Mouse (Mus musculus) gastrocnemius, postnatal 14 days (tissue): ENCODE results near the gene Tmem273. TPM values are rescaled to one million over a fixed set of nuclear protein-coding genes. Genes with fewer than 3 reads are reported as not detected.

Source experiments
- DNase-seq: peaks from one replicate; pipeline ENCODE4 v3.0.0; 2021; ENCODE audit warnings: mixed read lengths
- intact Hi-C: fragments of 180-260 bp; cut with DNase I; formaldehyde crosslinking; loops from one replicate; pipeline ENCODE4 v1.15.1; 2025; ENCODE audit warnings: low total_unique reads
- total RNA-seq, 2 experiments: library from RNA; stranded (reverse); gene quantifications; 2 replicates each; pipeline ENCODE4 v1.2.3; 2021

The Tmem273 gene
- total RNA-seq, 2 experiments from 2014 or later, result 0.47 to 0.58 TPM

DNA sequence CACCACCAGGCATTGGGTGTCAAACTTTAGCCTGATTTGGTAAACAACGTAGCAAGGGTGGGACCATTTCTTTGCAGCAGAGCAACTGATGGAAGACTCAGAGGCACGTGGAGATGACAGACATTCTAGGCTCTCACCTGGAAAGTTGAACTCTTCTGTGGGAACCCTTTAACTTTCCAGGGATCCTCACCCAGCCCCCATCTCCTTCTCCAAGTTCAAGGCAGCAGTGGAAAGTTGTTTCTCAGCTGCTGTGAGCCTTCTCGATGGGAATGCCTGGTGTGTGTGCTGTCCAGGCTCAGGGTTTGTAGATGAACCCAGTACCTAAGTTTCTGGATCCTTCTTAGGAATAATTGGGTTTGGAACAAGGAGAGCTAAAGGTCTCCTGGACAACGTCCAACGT lies 70.5 kb downstream of the Tmem273 start:
- intact Hi-C loops, result no loop called here
- DNase-seq, result no peak

DNA sequence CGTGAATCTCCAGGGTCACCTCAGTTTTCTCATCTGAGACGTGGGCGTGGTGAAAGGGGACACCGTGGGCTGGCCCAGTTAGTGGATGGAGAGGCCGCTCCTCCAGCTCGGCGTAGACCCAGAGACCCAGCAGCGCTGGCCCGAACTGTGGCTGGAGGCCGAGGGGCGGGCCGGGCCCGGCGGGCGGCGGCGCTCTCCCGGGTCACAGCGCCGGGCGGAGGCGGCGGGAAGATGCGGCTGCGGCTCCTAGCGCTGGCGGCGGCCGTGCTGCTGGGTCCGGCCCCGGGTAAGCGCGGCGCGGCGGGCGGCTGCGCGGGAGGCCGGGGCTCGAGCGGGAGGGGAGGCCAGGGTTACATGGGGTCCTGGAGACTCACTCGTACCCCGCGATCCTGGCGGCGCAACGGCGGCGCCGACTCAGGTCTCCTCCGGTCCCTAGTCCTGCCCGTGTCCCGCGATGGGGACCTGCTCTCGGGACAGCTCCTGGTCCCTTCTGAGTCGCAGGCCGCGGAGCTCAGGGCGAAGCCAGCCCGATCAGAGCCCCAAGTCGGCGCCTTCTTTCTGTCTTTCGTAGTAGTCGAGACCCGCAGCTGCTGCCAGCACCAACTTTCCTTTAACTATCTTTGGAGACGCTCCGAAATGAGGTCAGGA lies 71.0 kb downstream of the Tmem273 start, which contains the start of gene Vstm4:
TSS of gene Vstm4 (plus strand) at position 76 of the 648 bp plus-strand sequence.
- intact Hi-C loops, result no loop called here

DNA sequence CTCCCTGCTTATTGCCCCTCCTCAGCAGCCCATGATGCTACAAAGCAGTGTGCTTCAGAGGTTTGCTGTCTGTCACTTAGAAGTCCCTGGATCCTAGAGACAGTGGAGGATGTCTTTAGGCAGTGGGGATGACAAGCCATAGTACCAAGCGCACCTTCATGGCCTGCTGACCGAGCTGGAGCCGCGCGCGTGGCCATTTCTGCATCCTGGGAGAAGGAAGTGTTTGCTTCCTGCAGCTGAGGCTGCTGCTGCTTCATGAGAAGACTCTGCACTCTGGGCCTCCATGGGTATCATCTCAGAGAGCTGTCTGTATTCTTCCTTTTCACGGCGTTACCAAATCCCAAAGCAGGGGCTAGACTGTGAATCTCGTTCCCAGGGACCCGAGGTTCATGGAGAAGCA lies 72.6 kb downstream of the Tmem273 start:
- intact Hi-C loops, result no loop called here
- DNase-seq, result no peak

More for the DNA sequence above, 71.0 kb downstream of the Tmem273 start, which contains the start of gene Vstm4:
- DNase-seq, result peak; percentile 88

DNA sequence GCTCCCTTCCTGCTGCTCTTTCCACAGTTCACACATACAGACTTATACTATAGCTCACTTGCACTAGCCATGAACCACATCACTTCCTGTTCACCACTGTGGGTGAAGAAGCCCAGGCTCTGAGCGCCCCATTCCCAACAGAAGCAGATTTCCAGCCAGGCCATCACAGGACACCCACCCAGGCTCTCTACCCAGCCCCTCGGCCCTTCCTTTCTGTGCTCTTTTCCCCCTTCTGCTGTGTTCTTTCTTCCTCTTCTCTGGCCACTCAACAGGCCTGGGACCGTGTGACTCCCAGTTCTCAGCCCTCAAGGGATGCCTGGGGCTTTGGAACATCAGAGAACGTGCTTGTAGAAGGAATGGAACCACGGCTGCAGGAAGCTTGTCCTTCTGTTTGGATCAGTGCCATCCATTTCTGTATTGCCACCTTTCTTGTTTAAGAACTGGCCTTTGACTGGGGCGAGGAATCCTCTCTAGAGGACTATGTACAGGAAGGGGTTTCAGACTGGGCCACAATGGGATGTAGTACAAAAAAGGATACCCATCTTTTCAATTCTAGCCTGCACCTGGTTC lies 73.3 kb downstream of the Tmem273 start:
- no peak for DNase-seq
- intact Hi-C loops, result no loop called here

DNA sequence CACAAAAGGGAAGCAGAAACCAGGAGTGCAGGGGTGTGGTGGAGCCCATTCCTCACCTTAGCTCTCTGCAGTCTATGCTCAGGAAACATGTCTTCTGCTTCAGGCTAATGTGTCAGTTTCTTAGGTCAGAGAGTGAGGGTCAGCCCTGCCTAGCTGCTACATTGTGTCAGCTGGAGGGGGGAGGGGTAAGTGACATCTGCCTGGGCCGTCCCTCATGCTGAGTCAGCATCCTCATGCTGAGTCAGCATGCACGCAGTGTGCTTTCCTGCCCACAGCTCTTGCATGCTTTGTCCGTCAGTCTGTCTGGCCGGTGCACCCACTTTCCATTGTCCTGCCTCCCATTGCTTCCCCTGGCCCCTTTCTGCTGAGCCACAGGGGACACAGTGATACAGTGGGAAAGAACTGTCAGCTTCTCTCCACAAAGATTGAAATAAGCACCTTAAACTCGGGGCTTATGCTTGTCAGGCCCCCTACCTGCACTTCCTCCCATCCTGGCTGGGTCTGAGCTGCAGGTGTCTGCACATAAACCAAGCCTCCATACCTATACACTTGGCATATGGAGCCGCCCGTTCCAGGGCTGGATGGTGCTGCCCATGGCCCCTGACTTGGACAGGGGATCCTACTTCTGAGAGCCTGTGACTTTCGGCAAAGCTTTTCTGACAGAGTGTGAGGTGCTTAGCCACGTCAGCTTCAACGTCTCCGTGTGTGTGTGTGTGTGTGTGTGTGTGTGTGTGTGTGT lies 74.2 kb downstream of the Tmem273 start:
- intact Hi-C loops, result no loop called here
- no peak for DNase-seq

DNA sequence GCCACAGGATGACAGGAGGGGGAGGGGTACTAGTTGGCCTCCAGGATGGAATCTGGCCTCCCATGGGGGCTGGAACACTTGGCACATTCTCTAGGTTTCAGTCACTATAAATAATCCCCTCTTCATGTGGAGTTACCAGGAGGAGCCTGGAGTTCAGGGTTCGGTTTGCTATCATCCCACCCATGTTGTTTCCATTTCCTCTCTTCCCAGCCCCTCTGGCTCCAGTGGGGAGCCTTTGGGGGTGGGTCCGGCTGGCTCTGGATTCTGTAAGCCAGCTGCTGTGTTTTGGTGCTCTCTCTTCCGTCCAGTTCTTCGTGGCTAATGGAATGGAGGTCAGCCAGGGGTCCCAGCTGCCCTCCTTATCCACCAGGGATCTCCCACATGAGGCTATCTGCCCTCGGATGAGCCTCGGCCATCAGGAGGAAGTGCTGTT lies 75.4 kb downstream of the Tmem273 start:
- intact Hi-C loops, result no loop called here
- peak; percentile 60 for DNase-seq

DNA sequence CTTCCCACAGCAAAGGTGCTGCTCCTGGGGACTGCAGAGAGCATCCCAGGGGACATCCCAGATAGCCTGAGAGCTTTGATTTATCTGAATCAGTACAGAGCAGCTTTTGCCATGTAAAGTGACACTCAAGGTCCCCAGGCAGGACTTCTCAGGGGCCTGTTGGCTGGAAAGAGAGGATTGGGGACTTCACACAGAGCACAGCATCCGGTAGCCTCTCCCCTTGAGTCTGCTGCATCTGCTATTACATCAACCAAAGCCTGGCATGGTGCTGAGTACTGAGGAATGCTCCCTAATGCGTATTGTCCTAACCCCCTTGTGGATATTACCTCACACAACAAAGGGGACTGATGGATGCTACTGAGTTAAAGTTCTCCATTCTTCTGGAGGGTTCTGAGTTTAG lies 75.9 kb downstream of the Tmem273 start:
- no peak for DNase-seq
- intact Hi-C loops, result no loop called here

DNA sequence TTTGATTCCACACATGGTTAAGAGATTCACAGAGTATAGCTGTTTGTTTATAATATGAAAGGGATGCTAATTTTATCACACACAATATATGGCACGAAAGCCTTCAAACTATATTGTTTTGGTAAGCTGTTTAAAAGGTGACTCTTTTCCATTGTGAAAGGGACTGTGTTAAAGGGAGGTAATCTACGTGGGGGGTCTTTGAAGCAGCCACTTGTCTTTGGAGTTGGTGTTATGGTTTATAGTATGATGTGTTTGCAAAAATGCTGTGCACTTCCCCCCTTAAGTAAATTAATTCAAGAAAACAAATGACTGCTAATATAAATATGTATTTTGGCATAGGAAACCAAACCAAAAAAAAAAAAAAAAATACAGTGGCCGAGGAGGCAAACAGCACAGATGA lies 79.6 kb downstream of the Tmem273 start:
- no peak for DNase-seq
- intact Hi-C loops, result no loop called here

Other genes with a start within 250 kb of the Tmem273 start
- not detected for gene Prrxl1, start 186.6 kb upstream of the Tmem273 start, total RNA-seq
- gene 3425401B19Rik, start 100.7 kb upstream of the Tmem273 start, total RNA-seq, result 100 to 1,000 TPM; 214 to 233 TPM
- not detected for gene Fam170b, start 48.0 kb downstream of the Tmem273 start, total RNA-seq
- 10 to 100 TPM in 1 of 2 experiments, 1 to 10 TPM in 1; 8.2 to 10.9 TPM for gene Vstm4, start 70.8 kb downstream of the Tmem273 start, total RNA-seq
- gene Lrrc18, start 205.4 kb downstream of the Tmem273 start, total RNA-seq, result not detected